Mouse (Mus musculus) ES-Bruce4 (cell line): Measurements from ENCODE around the gene Rbms1. TPM values are rescaled to one million over a fixed set of nuclear protein-coding genes. Genes with fewer than 3 reads are reported as not detected.
A peak's percentile ranks its signal among the peaks of the same experiment; 100 is the strongest.

ENCODE experiments used
- H3K27ac ChIP-seq: 2 replicates; pipeline ENCODE4 v1.5.1; 2012; ENCODE audit warnings: low read length, inconsistent platforms; ENCODE audit not compliant: insufficient read depth
- H3K27me3 ChIP-seq: 2 replicates; pipeline ENCODE4 v1.6.1; 2012; ENCODE audit warnings: mild to moderate bottlenecking, low read length, inconsistent platforms; ENCODE audit not compliant: control insufficient read depth, poor library complexity, insufficient read depth, severe bottlenecking
- H3K36me3 ChIP-seq: 2 replicates; pipeline ENCODE4 v1.6.1; 2012; ENCODE audit warnings: inconsistent platforms, mild to moderate bottlenecking, low read length, moderate library complexity; ENCODE audit not compliant: control insufficient read depth, poor library complexity, insufficient read depth, severe bottlenecking
- H3K4me1 ChIP-seq: one replicate; pipeline ENCODE4 v1.8.1; 2011; ENCODE audit warnings: low read length; ENCODE audit not compliant: control insufficient read depth, insufficient read depth
- H3K4me3 ChIP-seq: 2 replicates; pipeline ENCODE4 v1.5.1; 2011; ENCODE audit warnings: low read depth, mild to moderate bottlenecking, low read length
- H3K9ac ChIP-seq: 2 replicates; pipeline ENCODE4 v1.6.1; 2012; ENCODE audit warnings: low read depth, mild to moderate bottlenecking, inconsistent platforms; ENCODE audit not compliant: poor library complexity, severe bottlenecking
- H3K9me3 ChIP-seq: replicated peaks from 2 replicates; pipeline ENCODE4 v1.6.1; 2012; ENCODE audit warnings: mild to moderate bottlenecking, low read length, inconsistent platforms; ENCODE audit not compliant: control insufficient read depth, poor library complexity, insufficient read depth, severe bottlenecking
- CTCF ChIP-seq: IDR thresholded peaks from one replicate; pipeline ENCODE4 v1.8.1; 2011; ENCODE audit warnings: low read depth, low read length
- EP300 ChIP-seq: IDR thresholded peaks from 2 replicates; pipeline ENCODE4 v1.6.1; 2011; ENCODE audit warnings: low read depth, low read length; ENCODE audit not compliant: insufficient read depth
- POLR2A ChIP-seq: IDR thresholded peaks from one replicate; pipeline ENCODE4 v1.8.1; 2011; ENCODE audit warnings: low read length; ENCODE audit not compliant: insufficient read depth
- polyA plus RNA-seq: library from polyadenylated mRNA; stranded (reverse); fragments of >200 nt; gene quantifications from 2 replicates; pipeline ENCODE4 v1.2.4, GENCODE M21; 2011; ENCODE audit warnings: low read depth; ENCODE audit not compliant: missing spikeins, insufficient read depth, insufficient read length

Rbms1 gene
- polyA plus RNA-seq, 1 experiment = 174 TPM

- Histone ChIP-seq H3K27me3 (no peaks in the 10 kb centered on the region; the same call in 1 of the 2 replicates), H3K9ac (no peak within 1 kb of the TSS), H3K4me1 (no peaks in the 10 kb centered on the region), H3K36me3 (no peaks in the 10 kb centered on the region), H3K9me3 (no peaks in the 10 kb centered on the region), H3K27ac (no peak within 1 kb of the TSS), H3K4me3 (no peak within 1 kb of the TSS)
- no peak for TF ChIP-seq POLR2A
- TF ChIP-seq CTCF = no peak
- no peak for TF ChIP-seq EP300
These were observed 240.5 kb downstream of the Rbms1 start, which contains the start of gene Itgb6 for GRCm38 (mm10) chr2:60722514-60722913. TSS of gene Itgb6 (minus strand) at chr2:60722643.

- no peak overlapping the region for H3K9ac ChIP-seq
- H3K36me3 ChIP-seq = no peaks in the 10 kb centered on the region
- no peak overlapping the region for H3K4me3 ChIP-seq
- no peak for TF ChIP-seq POLR2A
- TF ChIP-seq CTCF = no peak
- no peak for TF ChIP-seq EP300
- no peaks in the 10 kb centered on the region for H3K4me1 ChIP-seq
- no peak overlapping the region for H3K27ac ChIP-seq
- H3K9me3 ChIP-seq = no peaks in the 10 kb centered on the region
- H3K27me3 ChIP-seq = no peaks in the 10 kb centered on the region; the same call in 1 of the 2 replicates
These were observed 242.1 kb downstream of the Rbms1 start for GRCm38 (mm10) chr2:60720906-60721305.

GRCm38 (mm10) chr2:60720205-60720604 is 242.8 kb downstream of the Rbms1 start:
- TF ChIP-seq CTCF (no peak), EP300 (no peak), POLR2A (no peak)
- Histone ChIP-seq H3K4me1 (no peaks in the 10 kb centered on the region), H3K27ac (no peak overlapping the region), H3K4me3 (no peak overlapping the region), H3K36me3 (no peaks in the 10 kb centered on the region), H3K9ac (no peak overlapping the region), H3K9me3 (no peaks in the 10 kb centered on the region), H3K27me3 (no peaks in the 10 kb centered on the region; the same call in 1 of the 2 replicates)

GRCm38 (mm10) chr2:60717348-60717747 is 245.6 kb downstream of the Rbms1 start:
- no peak for TF ChIP-seq CTCF
- no peak for TF ChIP-seq EP300
- no peak for TF ChIP-seq POLR2A
- H3K36me3 ChIP-seq = no peaks in the 10 kb centered on the region
- no peaks in the 10 kb centered on the region; the same call in 1 of the 2 replicates for H3K27me3 ChIP-seq
- H3K4me1 ChIP-seq = no peaks in the 10 kb centered on the region
- no peaks in the 10 kb centered on the region for H3K9me3 ChIP-seq
- no peak overlapping the region for H3K27ac ChIP-seq
- no peak overlapping the region for H3K9ac ChIP-seq
- H3K4me3 ChIP-seq = peak overlapping the region; percentile 39

DNA sequence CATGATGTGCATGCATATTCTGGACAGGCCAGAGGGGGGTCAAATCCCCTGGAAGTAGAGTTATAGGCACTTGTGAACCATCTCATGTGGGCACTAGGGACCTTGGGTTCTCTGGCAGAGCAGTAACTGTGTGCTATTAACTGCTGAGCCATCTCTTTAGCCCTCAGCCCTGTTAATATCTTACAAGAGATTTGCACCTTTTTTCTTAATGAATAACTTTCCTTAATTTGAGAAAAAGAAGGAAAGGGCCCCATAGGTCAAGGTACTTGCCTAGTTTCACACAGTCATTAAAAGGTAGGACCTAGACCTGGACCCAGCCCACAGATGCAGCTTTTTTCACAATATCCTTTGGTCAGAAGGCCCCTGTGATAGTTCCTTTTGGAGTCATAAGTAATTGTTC is 246.4 kb downstream of the Rbms1 start:
- no peak overlapping the region for H3K27ac ChIP-seq
- no peaks in the 10 kb centered on the region for H3K9me3 ChIP-seq
- no peaks in the 10 kb centered on the region for H3K4me1 ChIP-seq
- TF ChIP-seq EP300 (no peak), CTCF (no peak)
- H3K9ac ChIP-seq = no peak overlapping the region
- no peak overlapping the region for H3K4me3 ChIP-seq
- H3K36me3 ChIP-seq = no peaks in the 10 kb centered on the region
- no peaks in the 10 kb centered on the region; the same call in 1 of the 2 replicates for H3K27me3 ChIP-seq

DNA sequence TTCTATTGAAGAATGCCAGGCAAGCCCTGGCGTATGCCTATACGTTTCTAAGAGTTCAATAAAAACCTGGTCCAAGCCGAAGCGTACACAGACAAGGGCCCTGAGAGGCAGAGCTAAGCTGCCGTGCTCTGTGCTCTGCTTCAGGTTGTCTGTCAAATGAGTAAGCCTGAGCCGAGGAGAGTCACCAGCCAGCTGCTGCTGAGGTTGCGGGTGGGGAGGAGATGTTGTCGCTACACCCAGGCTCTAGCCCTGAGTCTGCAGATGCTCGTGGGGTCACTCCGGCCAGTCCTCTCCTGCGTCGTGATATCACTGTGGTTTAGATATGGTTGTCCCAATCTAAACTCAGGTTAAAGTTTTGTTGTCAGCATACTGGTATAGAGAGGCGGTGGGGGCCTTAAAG is 247.2 kb downstream of the Rbms1 start:
- H3K27ac ChIP-seq = no peak overlapping the region
- no peaks in the 10 kb centered on the region; the same call in 1 of the 2 replicates for H3K27me3 ChIP-seq
- H3K9ac ChIP-seq = no peak overlapping the region

More for the DNA sequence above, 247.2 kb downstream of the Rbms1 start:
- no peaks in the 10 kb centered on the region for H3K4me1 ChIP-seq
- H3K4me3 ChIP-seq = no peak overlapping the region
- TF ChIP-seq CTCF = no peak
- no peak for TF ChIP-seq EP300
- no peak for TF ChIP-seq POLR2A
- no peaks in the 10 kb centered on the region for H3K9me3 ChIP-seq
- no peaks in the 10 kb centered on the region for H3K36me3 ChIP-seq
